Mouse (Mus musculus): ENCODE results near the gene Khdrbs2.

Gene Khdrbs2

DNA sequence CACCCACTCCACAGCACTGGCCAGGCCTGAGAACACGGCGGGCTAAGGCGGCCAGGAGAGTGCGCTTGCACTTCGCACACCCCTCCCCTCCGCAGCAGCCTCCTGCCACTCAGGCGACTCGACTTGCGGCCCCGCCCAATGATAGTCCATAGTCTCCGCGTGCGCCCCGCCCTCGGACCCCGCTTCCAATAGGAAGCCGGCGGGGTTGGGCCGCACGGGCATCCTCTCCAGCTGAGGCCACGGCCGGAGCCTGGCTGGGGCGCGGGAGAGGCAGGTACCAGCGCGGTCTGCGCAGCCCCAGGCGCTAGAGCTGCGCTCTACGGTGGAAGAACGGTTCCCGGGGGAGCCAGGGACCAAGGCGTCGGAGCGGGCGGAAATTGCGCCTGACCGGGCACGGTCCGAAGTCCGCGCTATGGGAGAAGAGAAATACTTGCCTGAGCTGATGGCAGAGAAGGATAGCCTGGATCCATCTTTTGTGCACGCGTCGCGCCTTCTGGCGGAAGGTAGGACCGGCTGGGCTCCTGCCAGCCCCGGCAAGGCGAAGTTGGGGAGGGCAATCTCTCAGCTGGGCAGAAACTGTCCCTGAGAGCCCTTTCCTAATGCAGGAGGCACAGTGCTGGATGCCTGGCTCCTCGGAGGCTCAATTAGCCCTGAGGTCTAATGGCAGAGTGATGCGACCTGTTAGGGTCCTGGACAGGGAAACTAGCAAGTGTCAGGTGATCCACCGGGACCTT is at the start of gene Khdrbs2:
Gene Khdrbs2, plus strand, starts transcription at position 209 of the 734 bp plus-strand sequence.
- peak; percentile 64 for DNase-seq

DNA sequence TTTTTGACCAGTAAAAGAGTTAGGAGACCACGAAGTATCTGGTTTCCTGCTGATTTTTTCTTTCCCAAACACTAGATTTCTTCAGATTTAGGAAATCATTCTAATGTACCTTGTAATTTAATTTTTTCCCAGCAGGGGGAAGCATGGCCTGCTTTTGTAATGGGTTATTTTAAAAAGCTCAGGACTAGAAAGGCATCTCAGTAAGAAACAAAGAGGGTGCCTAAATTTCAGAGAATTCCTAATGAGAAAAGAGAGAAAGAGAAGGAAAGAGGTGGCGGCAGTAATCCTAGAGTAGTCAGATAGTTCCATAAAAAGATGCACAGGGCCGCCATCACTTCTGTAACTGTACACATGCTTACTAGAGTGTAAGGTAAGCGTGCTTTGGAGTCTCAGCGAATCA is 2.1 kb downstream of the Khdrbs2 start:
- no peak for DNase-seq

DNA sequence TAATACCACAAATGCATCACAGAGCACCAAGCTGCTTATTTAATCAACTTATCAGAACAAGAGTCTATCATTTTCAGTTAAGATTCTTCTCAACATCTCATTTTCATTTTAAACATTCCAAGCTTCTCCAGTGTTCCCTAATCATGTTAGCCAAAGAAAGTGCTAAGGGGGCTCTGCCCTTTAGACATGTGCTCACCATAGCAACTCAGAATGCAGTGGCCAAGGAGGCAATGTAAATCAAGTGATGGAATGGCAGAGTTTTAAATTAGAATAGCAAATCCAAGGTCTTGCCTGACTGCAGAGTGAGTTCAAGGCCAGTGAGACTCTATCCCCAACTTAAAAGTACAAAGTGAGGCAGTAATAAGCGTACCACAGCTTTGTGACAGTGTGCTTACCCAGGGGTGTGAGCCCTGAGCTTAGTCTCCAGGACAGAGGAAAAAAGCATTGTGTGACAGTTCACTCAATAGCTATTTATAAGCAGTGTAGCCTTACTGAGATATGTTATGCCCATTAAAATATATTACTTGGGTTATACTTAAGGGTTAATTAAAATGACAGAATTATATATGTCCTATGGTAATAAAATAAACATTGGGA is 27.2 kb downstream of the Khdrbs2 start:
- no peak for DNase-seq

DNA sequence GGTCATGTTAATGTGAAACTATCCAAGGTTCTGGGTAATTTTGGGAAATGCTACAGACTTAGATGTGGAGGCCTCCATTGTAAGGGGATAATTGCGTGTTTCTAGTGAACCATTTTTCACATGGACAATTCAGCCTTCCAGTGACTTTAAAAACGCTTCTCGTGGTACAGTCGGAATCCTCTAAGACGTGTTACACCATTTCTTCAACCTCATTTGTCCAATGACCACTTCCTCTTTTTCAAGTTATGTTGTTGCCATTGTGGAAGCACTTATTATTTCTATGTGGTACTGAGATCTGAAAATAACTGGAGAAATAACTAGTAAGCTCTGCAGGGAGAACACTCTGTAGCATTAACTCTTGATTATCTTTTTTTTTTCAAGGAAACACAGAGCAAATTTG is 75.9 kb downstream of the Khdrbs2 start:
- no peak for DNase-seq

DNA sequence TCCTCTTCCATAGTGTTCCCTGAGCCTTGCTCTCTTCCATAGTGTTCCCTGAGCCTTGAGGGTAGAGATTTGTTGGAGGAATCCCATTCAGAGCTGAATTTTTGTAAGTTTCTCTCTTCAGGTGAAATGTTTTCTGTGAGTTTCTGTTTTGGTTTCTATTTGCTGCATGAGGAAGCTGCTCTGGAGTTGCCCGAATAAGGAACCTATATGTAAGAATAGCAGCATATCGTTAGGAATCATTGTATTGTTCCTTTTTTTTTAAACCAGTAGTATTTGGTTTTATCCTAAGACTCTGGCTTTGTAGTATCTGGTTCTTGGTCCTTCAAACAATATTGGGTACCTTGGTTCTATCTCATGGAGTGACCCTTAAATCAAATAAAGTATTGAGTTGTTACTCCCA is 77.1 kb downstream of the Khdrbs2 start:
- DNase-seq: no peak

DNA sequence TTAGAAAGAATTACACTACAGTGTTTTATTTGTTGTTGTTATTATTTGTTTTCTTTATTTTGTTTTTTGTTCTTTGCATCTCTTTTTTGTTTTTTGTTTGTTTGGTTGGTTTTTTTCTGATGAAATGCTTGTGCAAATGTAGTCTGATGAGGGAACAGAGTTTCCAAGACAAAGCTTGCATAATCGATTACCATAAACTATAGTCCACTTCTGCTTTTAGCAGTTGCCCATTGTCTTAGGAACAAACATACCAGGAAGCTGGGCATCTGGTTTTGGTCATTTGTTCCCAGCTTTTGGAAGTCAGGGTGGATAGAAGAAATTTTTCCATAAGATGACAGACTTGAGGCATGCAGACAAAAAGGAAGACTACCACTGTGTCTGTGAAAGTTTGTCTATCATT is 77.8 kb downstream of the Khdrbs2 start:
- DNase-seq: no peak

DNA sequence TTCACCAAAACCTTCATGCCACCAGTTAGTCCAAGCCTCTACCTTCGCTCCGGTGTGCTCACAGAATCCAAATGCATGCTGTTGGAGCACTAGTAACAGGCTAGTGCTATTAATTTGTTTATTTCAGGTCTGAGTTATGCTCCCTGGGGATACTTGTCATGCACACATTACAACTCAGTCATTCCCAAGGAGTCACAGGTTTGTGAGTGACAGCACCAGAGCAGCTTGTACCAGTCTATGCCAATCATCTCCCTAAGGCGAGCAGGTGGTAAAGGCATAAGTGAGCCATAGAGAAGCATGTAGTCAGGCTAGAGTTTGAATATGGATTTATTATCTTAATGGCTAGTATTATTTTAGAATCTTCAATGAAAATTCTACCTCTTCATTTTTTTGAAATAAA is 86.4 kb downstream of the Khdrbs2 start:
- no peak for DNase-seq

DNA sequence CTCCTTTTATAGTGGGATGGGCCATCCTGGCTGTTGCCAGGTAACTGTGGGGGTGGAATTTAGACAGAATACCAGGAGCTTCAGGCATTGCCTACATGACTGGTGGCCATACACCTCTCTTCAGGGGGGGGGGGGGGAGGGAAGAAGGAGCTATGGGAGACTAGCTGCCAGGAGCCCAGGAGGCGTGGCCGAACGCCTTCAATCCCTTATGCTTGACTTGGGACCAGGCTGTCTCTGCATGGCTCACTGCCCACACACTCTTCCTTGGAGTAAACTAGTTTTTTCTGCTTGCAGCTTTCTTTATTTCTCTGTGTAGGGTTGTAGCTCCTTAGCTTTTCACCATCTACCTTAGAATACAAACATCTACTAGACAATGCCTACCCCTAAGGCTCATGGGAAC is 98.0 kb downstream of the Khdrbs2 start:
- no peak for DNase-seq

DNA sequence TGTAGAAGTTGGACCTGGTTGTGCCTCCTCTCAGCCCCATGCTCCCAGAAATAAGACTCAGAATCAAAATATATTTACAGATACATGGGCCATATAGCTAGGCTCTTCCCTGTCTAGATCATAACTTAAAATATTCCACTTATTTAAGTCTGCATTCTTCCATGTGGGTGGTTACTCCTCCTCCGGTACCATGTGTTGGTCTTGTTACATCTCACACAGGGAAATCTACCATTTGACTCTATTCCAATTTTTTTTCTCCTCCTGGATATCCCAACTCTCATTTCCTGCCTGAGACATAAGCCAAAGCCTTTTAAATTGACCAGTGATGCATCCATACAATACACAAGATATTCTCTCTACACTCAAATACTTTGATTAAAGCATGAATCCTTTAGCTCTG is 122.2 kb downstream of the Khdrbs2 start:
- no peak for DNase-seq

DNA sequence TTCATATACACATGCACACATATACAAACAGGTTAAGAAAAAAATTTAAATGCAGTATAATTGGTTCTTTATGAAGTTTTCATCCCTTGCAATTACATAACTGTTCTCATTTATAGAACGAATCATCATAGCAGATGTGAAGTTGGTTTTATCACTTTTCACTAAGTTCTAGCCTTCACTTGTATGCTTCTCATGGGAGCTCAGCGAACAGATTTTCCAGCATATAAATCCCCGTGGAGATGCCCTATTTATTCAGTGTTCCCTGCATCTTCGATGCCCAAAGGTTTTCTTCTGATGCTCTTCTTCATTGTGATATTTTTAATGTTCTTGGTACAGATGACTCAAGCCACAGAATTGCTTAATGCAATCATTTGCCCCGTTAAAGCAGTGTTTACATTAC is 128.9 kb downstream of the Khdrbs2 start:
- DNase-seq: no peak

DNA sequence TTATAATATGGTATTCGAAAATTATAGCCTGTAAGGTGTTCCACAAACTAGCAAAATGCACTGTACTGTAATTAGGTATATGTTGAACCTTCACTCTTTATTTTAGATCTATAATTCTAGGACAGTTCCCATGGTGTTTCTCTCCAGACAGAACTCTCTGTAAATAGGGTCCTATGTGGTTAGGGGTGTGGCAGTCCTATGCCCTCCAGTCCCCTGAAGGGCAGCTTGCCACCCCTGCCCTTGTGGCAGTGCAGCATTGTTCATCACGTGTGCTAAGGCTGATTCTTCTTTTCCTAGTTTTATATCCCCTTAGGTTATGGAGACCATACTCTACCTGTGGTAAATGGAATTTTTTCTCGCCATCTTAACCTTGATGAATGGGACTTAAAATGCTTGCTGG is 136.6 kb downstream of the Khdrbs2 start:
- DNase-seq: no peak

DNA sequence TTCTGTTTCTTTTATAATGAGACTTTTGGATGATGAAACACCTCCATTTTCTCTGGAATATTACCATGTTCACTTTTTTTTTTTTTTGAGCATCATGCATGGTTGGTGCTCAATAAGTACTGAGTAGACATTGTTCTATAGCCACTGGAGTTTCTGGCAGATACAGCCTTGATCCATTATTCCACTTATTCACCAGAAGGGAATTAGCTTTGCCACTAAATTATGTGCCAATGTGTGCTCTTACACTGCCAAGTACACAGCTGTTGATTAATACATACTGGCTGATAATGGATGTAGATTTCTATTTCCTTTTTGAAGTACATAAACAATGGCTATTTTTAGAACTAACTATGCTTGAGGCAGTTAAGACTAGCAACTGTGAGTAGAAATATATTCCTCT is 137.1 kb downstream of the Khdrbs2 start:
- DNase-seq: no peak

DNA sequence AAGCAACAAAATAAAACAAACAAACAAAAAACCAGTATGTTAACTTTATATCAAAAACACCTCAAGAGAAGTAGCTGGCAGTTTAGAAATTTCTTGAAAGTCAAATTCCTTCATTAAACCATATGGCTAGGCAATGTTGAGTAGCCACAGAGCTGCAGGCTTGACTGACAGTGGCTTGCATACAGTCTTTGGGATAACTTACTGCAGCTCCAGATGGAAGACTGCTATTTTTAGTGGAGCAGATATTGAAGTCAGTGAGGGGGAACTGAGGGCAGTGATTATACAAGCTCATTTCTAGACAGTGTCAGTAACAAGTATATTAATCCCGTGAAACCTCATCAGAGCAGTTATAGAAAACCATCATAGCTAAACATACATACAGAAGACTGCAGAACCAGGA is 166.6 kb downstream of the Khdrbs2 start:
- DNase-seq: no peak

DNA sequence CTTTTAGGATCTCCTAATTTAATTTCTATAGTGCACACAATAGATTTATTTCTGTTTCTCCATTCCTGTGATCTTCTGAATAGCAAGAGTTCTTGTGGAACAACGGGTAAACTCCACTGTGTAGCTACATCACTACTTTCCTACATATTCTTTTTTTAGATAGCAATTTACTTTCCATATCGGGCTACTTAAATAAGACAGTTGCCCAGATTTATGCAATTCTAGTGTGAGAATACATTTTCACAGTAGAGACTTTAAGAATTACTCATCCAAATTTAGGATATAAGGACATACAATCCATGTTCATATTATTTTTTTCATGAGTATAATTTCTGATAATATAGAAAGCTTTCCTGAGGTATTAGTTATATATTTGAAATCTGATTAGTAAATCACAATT is 175.0 kb downstream of the Khdrbs2 start:
- no peak for DNase-seq

DNA sequence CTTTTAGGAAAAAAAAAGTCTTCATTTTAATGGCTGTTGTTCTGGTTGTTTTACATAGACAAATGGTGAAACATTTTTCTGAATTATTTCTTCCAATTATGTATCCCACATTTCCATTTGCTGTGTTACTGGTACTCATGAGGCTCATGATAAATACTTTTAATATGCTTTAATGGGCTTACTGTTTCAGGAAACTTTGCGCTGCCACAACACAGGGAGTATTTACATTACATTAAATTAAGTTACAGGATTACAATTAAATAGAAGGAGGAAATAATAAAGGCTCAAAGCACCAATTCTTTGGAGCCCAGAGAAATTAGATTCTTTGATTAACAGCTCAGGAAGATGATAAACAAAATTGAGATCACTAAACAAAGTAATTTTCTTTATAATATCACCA is 179.6 kb downstream of the Khdrbs2 start:
- no peak for DNase-seq

DNA sequence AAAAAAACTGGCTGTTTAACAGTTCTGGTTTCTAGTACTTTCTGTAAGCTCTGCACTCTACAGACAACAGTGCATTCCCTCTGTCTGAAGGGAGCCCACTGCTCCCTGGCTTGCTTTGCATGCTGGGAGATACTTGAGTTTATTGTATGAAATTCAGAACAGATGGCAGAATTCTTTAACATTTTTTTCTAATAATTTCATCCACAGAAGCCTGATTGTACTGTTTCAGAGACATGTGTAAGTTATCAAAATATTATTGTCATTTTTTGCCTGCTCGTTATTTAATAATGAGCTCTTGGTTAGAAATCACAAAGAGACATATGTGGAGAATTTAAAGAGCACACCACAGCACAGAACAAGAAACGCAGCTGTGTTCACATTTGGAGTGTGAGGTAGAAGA is 191.0 kb downstream of the Khdrbs2 start:
- DNase-seq: no peak

DNA sequence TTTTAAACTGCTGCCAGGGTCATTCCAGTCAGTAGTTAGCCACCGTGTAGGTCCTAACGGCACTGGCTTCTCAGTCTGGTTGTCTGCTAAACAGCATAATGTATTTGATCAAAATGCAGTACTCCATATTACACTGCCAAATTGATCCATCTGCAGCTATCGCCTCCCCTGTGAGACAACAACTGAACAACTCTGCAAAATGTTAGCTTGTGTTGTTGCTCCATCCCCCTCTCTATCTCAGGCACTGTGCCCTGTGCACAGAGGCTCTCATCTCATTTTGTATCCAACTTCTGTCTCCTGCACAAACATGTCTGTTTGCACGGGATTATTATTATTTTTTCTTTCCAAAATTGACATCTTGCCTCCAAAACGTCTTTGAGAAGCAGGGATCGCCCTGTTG is 225.0 kb downstream of the Khdrbs2 start:
- DNase-seq: no peak

DNA sequence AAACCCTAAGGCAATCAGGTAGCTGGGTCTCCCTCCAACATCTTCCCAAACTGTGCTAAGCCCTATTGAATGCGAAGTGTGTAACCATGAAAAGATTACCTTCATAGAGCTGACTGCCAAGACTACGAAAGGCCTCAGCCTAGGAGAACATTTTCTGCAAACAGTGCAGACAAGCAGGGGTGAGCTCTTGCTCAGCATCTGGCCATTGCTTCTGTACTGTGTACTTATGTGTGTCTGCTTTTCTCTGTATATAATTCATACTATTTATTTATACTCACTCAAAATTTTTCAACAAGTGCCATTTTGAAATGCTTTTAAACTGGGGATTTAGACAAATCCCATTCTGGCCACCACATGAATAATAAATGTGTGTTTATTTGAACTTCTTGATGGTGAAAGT is 235.1 kb downstream of the Khdrbs2 start:
- DNase-seq: no peak

DNA sequence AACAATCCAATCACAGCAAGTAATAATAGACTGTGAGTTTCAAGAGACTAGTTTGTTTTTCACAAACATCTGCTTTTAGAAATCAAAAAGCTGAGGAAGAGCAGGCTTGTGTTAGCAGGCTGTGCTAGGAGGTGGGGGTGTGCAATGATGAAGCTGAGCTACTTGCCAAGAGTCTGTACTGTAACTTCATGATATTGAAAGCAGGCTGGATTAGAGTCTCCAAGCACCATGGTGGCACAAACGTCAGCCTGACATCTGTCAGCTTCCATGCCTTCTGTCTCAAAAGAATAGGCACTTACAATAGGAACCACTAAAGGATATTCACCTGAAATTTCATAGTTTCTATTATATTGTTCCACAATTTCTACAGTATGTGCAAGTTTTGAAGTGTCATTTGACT is 255.9 kb downstream of the Khdrbs2 start:
- DNase-seq: no peak

DNA sequence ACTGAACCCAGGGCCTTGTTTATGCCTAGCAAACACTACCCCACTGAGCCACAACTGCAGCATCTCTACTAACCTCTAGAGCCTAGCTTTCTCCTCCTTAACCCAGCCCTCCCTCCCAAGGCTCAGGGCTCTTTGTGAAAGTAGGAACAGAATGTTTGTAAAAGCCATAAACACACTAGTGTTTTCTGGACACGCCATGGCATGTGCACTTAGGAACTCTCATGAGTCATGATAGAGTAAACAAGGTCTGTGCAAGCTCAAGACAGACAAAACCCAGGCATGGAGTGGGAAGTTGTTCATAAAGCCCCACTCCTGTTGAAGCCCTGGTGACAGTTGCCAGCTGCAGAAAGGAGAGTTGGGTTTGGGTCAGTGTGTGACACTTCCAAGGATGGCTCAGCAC is 257.0 kb downstream of the Khdrbs2 start:
- DNase-seq: no peak

DNA sequence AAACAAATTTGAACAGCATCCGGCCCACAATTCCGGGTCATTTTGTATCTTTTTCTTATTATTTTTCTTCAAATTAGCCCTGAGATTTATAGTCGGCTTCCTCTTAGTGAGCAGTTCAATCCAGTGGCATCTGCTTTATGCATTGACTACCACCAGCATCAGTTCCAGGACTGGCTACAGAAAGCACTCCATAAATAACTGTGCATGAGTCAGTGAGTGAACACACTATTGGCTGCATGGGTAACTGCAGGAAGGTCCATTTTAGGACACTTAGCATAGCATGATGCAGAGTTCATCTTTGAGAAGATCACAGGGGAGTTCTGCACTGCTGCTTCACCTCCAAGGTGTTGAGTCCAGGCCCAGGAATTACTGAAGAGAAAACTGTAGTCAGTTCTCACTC is 258.0 kb downstream of the Khdrbs2 start:
- no peak for DNase-seq

DNA sequence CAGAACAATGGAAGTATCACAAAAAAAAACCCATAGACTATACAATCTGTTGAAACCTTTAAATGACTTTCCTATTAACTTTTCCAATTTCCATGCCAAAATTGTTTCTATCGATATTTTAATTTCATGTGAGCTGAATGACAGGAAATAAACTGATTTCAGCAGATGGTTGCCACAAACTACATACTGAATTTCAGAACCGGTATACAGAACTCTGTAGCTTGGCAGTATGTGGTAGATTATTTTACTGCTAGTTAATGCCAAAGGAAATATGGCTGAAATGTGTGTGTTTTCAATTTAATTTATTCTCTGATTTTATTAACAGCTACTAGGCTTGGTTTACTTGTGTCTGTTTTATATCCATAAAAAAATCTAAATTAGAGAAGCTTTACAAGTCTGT is 260.6 kb downstream of the Khdrbs2 start:
- DNase-seq: no peak

DNA sequence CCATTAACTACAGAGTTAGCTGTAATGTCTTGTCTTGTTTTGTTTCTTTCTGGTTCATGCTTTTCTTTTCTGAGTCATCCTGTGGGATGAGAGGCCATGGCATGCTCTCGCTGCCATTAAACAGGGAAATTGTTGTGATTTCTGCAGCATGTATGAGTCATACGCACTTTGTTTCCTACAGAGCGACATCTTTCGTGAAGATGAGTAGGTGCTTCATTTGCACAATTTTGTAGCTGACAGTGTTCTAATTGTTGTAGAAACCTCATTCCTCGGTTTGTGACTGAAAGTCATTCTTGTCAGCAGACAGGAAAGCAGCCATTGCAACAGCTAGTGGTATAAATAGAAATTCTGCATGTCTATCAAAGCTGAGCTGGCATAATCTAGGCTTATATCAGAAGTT is 271.4 kb downstream of the Khdrbs2 start:
- no peak for DNase-seq

DNA sequence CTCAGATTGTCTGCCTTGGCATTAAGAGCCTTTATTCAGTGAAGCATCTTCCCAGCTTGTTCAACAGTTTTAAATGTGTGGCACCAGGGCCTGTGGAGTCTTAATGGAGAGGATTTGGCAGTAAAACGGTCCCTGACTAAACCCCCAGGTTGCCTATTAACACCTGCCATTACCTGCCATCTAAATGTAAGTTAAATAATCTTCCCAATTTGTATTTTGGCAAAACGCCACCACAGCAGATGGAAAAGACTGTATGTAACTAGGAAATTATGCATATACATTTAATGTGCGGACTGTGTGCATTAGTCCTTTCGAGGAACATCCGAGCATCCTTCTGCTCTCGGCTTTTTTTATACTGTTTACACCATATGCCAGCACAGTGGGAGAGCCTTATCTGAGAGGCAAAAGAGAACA is 290.6 kb downstream of the Khdrbs2 start:
- no peak for DNase-seq

DNA sequence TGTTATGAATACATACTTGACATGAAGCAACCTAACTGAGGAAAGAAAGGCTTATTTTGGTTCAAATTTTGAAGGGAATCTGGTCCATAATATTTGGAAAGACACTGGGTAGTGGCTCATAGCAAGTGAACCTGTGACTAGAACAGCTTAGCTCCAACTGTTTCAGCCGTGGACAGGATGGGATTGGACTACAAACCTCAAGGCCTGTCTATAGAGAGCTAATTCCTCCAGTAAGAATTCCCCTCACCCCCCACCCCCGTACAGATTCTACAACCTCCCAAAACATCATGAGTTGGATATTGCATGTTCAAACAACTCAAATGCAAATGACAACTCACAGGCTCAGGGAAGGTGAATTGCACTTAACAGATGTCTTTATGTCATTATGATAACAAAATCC is 298.5 kb downstream of the Khdrbs2 start:
- DNase-seq: no peak

Data from kidney, adult 11 months (tissue).